Mouse (Mus musculus) CD4-positive, CD25-positive, alpha-beta regulatory T cell, adult 4 months (primary cell): ENCODE measurements around the gene Swi5. TPM values are rescaled to one million over a fixed set of nuclear protein-coding genes. Genes with fewer than 3 reads are reported as not detected.

Source experiments
- ATAC-seq: one replicate; pipeline ENCODE4 v1.8.0; 2017
- polyA plus RNA-seq, 2 experiments: library from polyadenylated mRNA; unstranded; fragments of 100-300 nt; shearing (Covaris generic); gene quantifications; one replicate each; pipeline ENCODE4 v1.2.1; 2017

Swi5 gene
- polyA plus RNA-seq: 100 to 1,000 TPM; 162 to 183 TPM

DNA sequence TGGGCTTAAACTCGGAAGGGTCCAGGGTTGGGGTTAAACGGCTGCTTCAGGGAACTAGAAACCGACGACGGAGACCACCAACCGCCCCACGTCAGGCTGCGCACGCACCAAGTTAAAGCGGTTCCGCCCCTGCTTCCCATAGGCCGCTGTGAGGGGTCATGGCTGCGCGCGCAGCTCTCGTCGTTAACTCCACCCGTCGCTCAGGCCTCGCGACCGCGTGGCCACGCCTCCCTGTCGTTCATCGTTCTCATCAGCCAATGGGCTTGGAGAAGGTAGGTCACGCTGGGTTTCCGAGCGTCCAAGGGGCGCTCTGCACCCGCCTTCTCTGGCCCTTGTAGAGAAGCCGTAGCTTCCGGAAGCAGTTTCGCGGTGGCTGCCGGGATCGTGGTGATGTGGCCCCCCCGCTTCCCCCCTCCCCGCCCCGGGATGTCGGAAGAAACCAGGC lies at the start of gene Swi5:
Swi5 (minus strand) TSS at position 153 of the 445 bp plus-strand sequence.
- peak; percentile 100 for ATAC-seq

DNA sequence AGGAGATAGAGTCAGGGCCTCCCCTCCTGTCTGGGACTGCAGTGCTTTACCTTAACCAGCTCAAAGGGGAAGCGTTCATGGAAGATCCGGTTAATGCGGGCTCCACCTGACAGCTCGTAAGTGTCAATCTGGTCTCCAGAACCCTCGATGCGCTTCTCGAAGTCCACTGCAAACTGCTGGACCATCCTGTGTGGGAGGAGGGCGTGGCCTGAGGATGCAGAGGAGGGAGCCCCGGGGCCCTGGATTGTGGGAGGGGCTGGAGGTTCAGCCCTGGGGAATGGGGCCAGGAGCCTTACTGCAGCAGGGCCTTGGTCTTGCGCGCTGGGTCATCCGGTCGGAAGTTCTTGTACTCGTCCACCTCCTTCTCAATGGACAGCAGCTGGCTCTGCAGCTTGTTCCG lies 48.0 kb upstream of the Swi5 start:
- no peak for ATAC-seq

DNA sequence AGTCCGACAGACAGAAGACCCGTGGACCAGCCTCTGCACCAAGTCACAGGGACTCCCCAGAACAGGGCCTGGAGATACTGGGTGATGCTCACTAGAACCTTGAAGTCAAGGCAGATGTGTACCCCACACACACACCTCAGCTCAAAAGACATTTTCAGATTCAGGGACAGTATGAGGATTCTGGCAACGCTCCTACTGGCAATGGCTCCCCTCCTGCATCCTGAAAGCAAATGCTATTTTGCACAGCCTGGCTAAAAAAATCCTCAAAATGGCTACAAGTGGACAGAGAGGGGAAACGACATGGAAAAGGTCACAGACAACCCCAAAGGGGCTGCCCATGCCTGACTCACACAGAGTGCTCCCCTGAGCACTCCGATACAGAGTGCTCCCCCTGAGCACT lies 44.3 kb upstream of the Swi5 start:
- ATAC-seq: no peak

DNA sequence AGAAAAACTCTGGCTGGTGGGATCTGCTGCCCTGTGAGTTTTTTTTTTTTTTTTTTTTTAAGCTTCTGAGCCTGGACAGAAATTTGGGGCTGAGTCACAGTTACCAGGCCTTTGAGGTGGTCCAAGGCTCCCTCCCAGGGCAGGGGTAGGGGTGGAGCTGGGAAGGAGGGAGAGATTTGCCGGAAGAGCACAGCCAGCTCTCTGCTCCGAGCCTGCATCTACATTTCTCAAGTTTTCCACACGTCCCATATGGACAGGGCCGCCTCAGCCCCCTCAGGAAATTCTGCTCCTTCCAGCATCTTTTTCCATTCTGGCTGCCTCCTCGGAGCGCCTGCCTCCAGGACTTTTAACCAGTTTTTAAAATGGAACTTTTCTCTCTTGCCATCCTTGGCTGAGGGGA lies 41.7 kb upstream of the Swi5 start:
- ATAC-seq: no peak

DNA sequence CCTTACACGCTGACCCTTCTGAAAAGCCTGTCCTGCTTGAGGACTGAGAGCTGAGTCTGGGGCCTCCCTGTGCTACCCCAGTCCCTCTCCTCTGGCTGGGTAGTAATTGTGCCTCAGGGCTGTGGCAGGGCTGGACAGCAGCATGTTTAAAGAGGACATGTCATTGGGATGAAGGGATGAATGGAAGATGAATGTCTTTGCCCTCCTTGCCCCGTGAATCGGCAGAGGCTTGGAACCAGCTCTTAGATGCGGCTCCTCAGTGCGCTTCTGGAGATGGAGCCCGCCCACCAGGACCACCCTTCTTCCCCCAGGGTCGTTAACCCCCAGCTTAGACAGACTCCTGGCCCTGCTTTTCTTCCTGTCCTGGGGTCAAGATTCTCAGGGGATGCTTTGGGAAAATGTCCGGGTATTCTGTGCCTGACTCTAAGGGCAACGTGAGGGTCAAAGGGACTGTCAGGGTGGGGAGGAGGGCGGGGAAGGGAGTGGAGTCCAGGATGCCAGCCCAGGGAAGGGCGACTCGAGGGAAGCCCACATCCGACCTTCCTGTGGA lies 41.1 kb upstream of the Swi5 start:
- ATAC-seq: no peak

DNA sequence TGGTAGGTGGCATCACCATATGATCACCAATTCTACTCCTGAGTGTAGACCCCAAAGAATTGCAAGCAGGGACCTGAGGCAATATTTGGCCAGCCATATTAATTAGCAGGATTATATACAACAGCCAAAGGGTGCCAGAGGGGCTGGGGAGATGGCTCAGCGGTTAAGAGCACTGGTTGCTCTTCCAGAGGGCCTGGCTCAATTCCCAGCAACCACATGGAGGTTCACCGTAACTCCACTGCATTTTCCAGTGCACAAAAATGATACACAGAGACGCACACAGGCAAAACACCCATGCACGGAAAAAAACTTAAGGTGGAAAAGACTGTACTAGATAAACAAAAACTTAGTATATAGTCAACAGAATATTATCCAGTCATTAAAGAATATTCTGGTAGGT lies 39.3 kb upstream of the Swi5 start:
- ATAC-seq: no peak

DNA sequence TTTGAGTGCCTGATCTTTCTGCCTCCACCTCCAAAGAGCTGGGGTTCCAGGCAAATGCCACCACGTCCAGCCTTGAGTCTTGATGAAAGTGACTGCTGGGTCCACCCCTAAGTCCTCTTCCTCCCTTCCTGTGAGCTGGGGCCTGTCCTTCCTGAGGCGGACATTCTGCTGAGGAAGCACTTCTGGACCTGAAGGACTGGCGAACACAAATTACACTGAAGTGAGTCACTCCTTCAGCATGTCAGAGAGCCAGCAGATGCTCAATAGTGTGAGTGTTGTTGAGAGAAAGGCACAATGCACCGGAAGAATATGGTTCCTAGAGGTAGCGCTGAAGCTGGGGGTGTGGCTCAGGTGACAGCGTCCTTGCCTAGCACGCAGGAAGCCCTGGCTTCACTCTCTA lies 37.5 kb upstream of the Swi5 start:
- no peak for ATAC-seq

DNA sequence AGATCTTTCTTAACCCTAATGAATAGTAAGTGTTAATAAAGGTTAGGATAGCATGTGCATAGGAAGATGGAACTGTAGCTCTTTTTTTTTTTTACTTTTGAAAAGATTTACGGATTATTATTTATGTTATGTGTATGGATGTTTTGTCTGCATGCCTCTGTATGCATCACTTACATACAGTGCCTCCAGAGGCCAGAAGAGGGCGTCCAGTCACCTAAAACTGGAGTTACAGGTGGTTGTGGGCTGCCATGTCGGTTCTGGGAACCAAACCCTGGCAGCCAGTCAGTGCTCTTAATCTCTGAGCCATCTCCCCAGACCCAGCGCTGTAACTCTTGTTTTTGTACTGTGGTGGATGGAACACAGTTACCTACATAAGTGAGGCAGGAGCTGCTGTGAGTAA lies 36.4 kb upstream of the Swi5 start:
- ATAC-seq: no peak

DNA sequence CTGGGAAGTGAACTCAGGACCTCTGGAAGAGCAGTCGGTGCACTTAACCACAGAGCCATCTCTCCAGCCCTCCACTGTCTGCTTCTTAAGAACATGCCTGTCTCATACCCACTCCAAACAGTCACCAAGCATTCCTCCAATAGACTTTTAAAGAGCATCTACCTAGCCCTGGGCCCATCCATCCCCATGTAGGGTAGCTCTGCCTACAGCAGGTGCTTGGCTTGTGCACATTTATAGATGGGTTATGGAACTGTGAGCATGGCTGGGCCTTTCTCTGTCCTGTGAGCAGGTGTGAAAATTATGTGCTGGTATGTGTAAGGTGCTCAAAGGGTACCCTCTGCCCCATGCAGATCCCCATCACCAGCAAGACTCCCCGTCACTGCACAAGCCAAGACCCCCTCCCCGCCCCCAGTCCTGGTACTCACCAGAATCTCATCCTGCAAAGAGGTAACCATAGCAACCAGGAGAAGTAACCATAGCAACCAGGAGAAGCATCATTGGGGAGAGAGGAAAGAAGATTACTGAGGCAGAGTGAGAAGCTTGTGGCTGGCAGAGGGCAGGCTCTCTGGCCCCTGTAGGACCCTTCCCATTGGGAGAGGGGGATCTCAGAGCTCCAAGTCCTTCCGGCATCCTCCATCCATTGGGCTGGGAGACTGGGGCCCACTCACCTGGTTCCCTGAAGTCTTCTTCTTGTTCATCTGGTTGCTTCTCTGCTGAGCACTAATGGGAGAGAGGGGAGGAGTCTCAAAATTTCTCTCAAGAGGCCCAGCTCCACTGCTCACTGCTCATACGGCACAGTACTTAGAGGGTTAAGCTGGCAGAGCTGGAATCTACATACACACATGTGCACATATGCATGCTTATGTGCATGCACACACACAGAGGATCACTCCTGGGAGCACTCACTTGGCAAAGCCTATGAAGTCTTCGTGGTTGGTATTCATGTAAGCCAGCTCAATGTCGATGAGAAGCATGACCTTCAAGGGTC lies 35.2 kb upstream of the Swi5 start:
- ATAC-seq: no peak

DNA sequence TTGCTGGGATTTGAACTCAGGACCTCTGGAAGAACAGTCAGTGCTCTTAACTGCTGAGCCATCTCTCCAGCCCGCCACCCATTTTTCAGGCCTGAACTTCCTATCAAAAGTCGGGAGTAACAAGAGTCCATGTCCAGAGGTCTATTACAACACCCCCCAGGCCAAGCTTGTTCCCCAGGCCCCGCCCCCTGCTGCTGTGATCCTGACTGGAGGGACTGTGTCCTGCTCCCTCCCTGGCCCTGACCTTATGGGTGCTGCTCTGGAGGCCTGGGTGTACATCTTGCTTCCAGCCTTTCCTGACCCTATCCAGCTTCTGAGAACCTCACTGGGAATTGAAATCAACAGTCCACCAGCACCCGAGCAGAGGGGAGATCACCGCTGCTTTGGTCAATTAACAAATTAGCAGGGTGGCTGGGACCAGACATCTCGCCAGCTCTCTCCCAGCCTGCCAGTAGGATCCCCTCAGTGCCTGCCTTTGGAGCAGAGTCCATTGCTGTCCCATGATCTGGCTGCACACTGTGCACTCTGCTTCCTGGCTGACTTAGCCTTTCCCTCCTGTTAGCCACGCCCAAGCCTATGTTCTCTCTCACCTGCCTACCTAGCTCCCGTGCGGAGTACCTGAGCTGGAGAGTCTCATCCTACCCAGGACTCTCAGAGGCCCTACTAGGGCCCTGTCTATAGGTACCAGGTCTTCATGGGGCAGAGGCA lies 33.9 kb upstream of the Swi5 start:
- ATAC-seq: no peak

DNA sequence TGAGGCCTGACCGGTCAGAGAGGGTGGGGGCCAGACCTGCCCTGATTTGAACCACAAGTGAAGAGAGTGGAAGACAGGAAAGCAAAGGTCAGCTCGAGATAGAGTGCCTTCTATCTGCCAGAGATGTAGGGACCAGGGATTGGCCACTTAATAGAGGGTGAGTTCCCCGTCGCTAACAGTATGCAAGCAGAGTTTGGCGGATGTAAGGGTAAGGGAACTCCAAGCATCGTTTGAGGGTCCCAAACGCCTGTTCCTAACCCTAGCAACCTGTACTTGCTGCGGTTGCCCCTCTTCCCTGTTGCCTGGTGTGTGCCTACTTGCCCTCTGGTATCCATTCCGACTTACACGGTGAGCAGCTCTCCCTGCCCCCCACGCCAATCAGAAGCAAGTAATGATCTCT lies 32.8 kb upstream of the Swi5 start:
- no peak for ATAC-seq

DNA sequence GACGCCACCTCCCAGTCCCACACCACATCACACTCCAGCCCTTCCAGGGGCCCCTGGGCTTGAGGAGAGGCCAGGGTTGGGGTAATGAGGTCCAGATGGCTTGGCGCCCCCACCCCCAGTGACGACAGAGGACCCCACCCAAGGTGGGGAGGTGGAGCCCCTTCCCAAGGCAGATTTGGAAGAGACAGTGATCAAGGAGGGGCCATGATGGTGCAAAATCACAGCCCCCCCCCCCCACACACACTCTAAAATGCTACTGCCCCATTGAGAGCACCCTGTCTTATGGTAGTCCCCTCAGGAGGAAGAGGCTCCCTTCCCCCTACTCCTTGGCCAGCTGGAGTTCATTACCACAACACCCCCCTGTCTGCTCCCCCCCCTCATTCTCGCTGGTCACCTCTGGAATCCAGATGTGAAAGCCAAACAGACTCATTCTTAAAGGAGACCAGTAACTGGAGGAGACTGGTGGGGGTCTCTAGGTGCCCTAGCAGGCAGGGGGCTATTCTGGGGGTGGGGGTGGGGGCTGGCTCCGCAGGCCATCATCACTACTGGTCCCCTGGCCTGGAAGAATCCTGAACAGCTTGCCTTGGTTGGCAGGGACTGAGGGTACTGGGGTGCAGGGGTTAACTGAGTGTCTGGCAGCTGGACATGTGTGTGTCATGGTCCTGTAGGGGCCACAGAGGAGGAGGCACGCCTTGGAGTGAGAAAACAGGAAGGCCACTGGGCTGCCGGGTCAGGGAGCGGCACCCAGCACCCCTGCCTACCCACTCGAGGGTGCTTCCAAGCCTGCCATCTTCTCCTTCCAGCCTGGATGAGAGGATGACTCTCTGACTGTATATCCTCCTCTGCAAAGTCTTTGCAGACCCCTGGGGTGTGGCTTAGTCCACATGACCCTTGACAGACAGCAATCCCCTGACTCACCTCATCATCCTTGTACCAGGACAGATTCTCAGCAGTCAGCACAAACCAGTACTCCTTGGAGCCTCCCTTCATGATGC lies 32.0 kb upstream of the Swi5 start:
- no peak for ATAC-seq

DNA sequence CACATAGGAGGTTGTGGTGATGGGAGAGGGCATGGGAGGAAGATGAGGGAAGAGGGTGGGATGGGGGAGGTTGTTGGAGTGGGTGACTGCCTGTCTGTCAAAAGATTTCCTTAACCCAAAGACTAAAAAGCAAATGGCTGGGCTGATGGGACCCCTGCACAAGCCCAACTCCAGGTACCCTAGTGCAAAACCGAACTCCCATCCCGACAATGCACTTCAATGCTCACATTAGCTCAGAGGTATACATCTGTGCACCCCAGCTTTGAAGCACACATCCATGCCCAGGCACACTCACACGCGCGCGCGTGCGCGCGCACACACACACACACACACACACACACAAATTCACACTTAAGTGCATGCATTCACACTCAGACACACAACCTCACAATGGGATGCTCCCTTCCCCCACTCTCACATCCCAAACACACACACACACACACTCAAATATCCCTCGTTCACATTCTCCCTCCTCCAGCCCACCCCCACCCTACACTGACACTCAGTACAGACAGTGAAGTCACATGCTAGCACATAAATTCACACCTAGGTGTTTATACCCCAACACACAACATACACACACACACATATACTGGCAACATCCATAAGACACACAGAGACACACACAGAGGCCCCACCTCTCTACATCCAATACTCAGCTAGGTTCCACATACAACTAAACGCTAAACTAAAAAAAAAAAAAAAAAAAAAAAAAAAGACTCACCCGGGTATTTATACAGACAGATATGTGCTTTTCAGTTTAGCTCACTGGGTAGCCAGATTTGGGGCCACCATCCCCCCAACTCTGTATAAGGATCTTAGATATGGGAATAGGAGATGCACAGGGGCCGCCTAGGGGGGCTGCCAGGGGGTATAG lies 31.1 kb upstream of the Swi5 start:
- ATAC-seq: no peak

DNA sequence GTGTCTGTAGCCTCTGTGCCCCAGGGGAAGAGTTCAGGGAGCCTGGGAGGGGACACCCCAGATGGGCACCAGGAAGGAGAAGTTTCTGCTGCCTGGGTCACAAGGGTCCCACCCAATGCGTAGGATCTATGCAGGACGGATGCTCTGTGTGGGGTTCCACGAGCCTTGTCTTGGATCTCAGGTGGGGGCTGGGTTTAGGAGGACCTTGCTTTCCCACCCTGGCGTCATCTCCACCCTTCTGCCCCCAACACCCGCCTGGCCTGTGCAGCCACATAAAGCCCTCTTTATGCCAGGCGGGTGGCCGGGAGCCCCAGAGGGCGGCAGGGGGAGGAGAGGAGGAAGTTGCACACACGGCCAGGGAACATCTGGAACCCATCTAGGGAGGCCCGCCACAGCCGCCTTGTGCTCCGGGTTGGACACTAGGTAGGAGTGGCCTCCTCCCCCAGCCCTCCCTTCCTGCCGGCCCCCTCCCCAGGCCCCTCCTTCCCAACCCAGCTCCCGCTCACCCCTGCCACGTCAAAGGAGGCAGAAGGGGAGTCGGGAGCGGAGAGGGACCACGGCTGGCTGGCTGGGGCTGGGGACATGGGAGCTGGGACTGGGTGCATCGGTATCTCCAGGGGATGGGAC lies 30.0 kb upstream of the Swi5 start:
- ATAC-seq: no peak

DNA sequence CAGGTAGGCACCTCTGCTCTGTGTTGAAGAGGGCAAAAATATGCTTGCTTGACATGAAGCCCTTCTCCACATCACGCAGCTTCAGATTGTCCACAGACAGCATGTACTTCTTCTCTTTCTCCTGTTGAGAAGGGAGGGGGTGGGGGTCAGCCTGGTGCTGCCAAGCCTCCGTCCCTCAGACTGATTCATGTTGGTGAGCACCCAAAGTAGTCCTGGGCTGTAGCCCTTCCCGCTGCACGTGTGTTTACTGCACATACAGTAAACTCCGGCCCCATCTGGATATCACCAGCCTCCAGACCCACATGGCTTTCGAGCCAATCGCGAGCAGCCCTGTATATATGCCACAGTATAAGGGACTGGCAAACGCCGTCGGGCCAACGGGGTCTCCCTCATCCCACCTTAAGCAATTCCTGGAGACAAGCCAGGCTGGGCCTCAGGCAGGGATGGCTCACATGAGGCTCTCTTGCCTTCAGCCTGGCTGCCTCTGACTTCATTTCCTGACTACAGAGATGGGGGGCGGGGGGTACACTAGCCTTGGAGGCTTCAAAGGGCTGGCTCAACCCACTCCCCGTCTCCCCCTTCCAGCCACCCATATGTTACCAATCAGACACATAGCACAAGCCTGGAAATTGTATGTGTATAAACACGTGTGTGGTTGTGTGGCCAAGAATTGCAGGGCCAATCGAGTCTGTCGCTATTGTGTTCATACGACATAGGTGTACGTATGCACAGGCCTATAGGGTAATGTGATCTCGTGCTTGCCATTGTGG lies 29.2 kb upstream of the Swi5 start:
- no peak for ATAC-seq

DNA sequence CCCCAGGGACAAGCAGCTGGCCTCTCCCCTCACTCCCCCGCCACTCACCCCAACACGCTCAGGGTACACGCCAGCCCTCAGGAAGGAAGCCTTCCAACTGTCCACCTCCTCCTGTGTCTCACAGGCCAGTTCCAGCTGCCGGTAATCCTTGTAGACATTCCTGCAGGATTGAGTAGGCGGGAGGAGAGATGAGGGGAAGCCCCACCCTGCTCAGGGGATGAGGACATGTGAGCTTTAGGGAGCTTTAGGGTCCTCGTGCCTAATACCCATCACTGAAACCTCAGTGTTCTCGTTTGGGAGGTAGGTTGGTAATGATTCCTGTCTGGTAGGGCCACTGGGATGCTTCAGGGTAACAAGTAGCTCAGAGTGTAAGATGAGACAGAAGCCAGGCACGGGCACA lies 27.9 kb upstream of the Swi5 start:
- no peak for ATAC-seq

DNA sequence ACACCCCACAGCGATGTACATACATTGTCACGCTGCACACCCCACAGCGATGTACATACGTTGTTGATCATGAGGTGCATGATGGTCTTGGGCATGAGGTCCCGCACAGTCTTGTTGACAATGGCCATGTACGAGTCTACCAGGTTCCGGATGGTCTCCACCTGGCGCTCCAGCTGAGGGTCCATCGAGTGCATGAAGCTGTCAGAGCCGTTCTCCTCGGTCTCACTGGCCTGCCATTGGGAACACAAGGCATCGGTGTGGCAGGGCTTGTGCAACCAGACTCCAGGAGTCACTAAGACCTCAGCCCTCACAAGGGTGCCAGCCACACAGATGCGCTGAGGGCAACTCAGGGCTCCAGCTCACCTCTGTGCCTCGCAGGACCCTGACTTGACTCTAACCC lies 27.0 kb upstream of the Swi5 start:
- ATAC-seq: no peak

DNA sequence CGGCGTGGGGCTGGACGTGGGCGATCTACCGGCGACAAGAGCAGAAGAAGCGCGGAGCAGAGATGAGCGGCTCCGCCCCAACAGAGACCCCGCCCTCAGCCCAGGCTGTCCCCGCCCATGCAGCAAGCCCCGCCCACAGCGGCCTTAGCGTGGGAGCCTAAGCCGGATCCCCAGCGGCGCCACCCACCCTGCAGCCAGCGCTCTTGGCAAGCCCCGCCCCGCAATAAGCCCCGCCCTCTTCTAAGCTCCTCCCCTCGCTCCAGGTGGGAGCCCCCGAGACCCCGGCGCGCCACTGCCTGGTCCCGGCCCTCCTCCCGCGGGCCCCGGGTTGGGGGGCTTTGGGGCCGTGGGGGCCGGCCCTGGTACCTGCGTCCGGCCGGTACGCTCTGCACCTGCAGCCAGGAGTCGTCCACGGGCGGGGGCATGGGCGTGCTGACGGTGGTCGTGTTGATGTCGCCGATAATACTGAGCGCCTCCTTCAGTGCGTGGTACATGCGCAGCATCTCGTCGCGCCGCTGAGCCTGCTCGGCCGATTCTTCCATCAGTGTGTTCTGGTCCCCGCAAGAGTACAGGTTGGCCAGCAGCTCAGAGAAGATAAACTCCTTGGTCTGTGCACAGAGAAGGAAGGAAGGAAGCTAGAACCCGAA lies 24.6 kb upstream of the Swi5 start:
- peak; percentile 85 for ATAC-seq
